Mouse (Mus musculus) adrenal gland, postnatal 4 days (tissue): Measurements from ENCODE around the gene Spata20. TPM values are rescaled to one million over a fixed set of nuclear protein-coding genes. Genes with fewer than 3 reads are reported as not detected.

Source experiments
- DNase-seq, 2 experiments: peaks; one replicate each; pipeline ENCODE4 v3.0.0; 2021 to 2022; ENCODE audit warnings: low spot score in 2 of 2, mixed read lengths in 2 of 2
- total RNA-seq, 2 experiments: library from RNA; stranded (reverse); gene quantifications; 2 replicates each; pipeline ENCODE4 v1.2.3; 2021

Gene Spata20
- total RNA-seq, 2 experiments from 2014 or later: 0.11 TPM; not detected in 1

DNA sequence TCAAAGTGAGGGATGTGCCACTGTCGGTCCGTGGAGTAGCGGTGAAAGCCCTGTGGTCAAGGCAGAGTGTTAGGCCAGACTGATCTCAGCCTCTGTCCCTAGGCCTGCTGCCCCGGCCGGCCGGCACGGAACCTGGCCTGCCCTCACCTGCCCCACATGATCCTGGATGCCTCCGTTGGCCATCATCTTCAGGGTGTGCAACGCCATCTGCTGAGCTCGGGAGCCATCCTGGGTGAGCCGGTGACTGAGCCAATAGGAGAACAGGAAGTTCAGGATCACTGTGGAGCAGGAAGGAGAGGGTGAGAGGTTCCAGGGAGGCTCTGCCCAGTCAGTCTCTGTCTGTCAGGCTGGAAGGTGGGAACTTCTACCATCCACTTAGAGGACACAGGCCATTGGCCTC lies 2.5 kb downstream of the Spata20 start:
- DNase-seq: no peak

- DNase-seq: no peak
Observed at GRCm38 (mm10) chr11:94482738-94483137, 3.2 kb downstream of the Spata20 start.

- no peak for DNase-seq
Observed at GRCm38 (mm10) chr11:94481963-94482362, 4.0 kb downstream of the Spata20 start.

GRCm38 (mm10) chr11:94480382-94480781 lies 5.6 kb downstream of the Spata20 start:
- DNase-seq: no peak

GRCm38 (mm10) chr11:94477651-94478050 lies 8.3 kb downstream of the Spata20 start:
- DNase-seq: no peak

DNA sequence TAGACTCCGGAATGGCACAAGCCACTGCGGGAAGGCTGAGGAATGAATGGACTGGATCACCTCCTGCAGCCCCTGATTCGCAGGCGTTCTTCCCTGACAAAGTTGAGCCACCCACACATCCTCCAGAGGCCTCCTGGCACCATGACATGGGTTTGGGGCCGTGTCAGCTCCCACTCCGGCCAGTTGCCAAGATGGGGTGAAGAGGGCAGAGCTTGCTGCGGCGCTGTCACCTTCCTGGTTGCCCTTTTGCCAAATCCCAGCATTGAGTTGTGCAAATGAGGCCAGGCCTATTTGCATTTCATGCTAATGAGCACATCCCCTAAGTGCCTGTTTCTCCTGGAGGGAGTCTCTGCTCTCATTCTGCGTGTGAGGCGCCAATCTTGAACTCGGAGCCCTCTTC lies 10.3 kb downstream of the Spata20 start:
- no peak for DNase-seq

GRCm38 (mm10) chr11:94474544-94474910 lies 11.5 kb downstream of the Spata20 start:
- DNase-seq: no peak

DNA sequence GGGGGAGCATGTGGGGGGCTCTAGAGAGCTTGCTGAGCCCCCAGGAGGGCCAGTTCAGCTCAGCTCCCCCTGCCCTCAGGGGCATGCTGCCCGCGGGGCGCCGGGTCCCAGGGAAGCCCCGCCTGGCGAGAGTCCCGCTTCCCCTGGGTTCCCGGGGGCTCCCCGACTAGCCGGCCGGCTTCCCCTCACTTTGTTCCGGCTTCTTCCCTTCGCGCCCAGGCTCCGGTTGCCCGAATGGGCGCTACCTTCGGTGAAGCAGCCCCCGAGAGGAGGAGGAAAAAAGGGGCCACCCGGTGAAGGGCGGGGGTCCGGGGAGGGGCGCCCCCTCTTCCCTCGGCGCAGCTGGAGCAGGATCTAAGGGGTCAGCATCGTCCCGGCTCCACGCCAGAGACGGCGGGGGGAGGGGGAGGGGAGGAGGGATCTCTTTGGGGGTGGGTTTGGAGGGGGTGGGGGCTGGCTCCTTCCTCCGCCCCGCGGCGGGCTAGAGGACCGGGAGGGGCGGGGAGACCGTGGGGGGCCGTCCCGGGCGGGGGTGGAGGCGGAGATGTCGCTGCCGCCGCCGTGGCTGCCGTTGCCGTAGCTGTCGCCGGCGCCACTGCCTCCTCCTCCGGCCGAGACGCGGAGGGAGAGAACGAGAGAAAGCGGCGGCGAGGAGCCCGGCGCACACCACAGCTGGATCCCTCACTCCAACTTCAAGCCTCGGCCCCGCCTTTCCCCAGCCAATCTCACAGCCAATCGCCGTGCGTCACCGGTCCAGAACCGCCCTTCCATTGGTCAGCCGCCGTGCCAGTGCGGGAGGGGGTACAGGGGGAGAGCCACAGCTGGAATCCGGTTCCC lies 12.1 kb downstream of the Spata20 start, which contains the start of gene Cacna1g:
Cacna1g (minus strand) TSS at position 492 of the 837 bp plus-strand sequence.
- DNase-seq: peak; percentile 74 to 75

DNA sequence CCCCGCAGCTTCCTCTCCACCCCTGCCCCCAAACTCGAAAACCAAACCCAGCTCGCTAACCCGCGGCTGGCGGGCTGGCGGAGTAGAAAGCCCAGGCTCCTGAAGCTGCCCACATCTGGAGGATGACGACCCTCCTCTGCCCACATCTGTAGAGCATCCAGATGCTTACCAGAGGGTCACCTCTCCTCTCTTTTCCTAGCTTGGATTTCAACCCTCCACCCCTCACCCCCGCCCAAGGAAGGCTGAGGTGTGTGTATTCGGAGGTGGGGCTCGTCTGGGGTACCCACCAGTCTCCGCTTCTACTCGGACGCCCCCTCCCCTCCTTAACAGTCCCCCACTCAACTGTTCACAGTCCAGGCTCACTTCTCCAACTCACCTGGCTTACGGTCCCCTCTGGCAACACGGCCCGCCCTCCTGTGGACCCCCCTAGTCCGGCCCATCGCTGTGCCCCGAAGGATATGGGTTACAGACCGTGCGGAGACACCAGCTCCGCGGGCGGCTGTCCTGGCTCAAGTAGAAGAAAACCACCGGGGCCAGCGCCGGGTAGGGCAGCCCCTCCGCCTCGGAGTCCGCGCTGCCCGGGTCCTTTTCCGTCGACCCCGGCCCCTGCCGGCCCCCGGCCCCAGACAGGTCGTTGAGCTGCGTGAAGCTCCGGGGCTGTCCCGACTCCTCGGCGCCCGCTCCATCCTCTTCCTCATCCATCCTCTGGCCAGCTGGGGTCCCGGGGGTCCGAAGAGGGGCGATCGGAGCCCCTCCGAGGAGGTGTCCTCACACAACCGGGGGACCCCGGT lies 12.9 kb downstream of the Spata20 start:
- DNase-seq: no peak

- DNase-seq: no peak
Observed at GRCm38 (mm10) chr11:94472585-94472915, 13.4 kb downstream of the Spata20 start.

DNA sequence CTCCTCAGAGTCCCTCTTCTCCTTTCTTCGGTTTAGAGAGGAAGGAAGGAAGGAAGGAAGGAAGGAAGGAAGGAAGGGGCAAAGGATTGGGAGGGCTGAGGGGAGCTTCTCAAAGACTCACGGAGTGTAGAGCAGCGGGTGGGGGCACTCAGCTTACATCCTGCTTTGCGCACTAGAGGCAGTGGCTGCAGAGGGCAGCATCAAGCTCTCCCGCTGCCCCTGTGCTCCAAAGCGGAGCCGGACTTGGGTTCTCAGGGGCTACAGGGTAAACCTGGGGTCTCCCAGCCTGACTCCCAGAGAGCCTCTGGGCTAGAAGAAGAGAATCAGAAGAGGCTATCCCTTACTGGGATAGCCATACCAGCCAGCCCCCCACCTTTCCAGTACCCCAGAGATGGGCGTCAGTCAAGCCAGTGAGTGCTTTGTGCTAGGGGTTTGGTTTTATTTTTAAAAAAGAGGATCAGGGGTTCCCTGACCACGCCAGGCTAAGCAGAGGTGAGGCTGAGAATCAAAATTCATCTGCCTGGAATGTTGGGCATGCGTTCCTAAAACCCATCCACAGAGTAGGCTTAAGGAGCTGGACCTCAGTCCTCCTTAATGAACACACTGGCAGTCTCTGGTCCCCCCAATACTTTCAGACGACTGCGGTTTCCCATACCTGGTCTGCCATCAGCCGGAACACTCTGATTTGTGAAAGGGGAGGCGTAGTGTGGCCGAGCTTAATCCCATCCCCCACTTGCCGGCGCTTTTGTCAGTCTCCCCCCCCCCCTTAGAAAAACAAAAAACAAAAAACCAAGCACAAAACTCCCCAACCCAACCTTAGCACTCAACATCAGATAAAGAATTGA lies 14.0 kb downstream of the Spata20 start:
- DNase-seq: no peak

DNA sequence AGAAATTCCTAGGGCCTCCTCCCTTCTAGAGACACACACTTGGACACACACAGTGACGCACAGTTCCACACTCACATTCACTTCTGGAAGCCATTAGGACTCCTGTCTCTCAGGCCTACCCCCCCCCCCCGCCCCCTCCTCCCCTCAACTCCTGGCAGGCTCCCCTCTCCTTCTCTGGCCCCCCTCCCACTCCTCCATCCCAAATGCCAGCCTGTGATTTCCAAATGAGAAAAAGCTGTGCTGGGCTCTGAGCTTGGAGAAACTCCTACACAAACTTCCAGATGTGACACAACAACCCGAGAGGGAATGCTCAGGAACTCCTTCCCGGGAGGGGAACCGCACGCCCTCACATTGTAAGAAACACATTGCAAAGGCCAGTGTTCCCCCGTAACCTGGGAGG lies 15.6 kb downstream of the Spata20 start:
- DNase-seq: no peak

- no peak for DNase-seq
Observed at GRCm38 (mm10) chr11:94469136-94470064, 16.6 kb downstream of the Spata20 start.

GRCm38 (mm10) chr11:94468582-94469064 lies 17.4 kb downstream of the Spata20 start:
- no peak for DNase-seq

- no peak for DNase-seq
Observed at GRCm38 (mm10) chr11:94466333-94466855, 19.6 kb downstream of the Spata20 start.

DNA sequence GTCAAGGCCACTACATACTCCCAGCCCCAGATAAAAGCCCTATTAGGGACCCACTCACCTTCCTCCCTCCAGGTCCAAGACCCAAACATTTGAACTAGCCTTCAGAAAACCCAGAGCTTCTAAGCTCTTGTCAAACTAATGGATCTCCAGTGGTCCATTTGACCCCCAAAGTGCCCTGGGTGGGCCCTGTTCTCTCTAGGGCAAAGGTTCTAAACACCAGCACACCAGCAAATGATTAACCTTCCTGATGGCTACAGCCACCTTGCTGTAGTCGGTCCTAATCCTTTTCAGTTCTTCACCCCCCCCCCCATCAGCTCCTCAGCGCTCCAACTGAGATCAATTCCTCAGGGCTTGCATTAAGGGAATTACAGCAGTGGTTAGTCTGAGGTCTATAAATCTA lies 21.8 kb downstream of the Spata20 start:
- no peak for DNase-seq

DNA sequence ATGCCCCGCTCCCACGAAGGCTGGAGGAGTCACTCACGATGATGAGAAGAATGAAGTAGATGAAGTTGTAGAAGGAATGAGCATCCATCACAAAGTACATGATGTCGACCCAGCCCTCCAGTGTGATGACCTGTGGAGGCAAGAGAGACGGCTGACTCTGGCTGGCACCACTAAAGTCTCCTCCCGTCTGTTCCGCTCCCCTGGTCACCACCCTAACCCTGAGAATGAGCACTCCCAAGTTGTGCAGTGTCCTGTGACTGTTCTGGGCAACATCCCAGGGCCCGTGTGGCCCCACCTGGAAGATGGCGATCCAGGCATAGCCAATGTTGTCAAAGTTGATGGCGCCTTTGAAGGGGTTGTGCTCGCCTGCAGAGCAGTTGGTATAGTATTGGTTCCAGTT lies 24.1 kb downstream of the Spata20 start:
- no peak for DNase-seq

- no peak for DNase-seq
Observed at GRCm38 (mm10) chr11:94457001-94457400, 29.0 kb downstream of the Spata20 start.

DNA sequence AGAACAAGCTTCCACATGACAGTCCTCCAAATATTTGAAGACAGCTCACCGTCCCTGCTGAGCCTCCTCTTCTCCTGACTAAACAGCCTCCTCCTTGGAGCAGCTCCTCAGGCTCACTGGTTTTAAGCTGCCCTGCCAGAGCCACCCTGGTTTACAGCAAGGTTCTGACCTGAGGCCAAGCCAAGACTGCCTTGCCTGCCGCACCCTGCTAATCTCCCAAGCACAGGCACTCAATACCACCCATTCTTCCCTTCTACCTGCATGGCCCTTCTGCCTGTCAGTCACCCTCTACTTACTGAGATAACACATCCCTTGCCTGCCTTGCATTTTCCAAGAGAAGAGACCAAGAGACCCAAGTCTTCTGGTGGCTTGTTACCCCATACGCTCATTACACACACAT lies 29.6 kb downstream of the Spata20 start:
- no peak for DNase-seq
